Mouse (Mus musculus): ENCODE measurements around the gene Kif7. TPM values are rescaled to one million over a fixed set of nuclear protein-coding genes. Genes with fewer than 3 reads are reported as not detected.

Gene Kif7
- polyA plus RNA-seq, 1 experiment from 2014 or later: 4.1 TPM

DNA sequence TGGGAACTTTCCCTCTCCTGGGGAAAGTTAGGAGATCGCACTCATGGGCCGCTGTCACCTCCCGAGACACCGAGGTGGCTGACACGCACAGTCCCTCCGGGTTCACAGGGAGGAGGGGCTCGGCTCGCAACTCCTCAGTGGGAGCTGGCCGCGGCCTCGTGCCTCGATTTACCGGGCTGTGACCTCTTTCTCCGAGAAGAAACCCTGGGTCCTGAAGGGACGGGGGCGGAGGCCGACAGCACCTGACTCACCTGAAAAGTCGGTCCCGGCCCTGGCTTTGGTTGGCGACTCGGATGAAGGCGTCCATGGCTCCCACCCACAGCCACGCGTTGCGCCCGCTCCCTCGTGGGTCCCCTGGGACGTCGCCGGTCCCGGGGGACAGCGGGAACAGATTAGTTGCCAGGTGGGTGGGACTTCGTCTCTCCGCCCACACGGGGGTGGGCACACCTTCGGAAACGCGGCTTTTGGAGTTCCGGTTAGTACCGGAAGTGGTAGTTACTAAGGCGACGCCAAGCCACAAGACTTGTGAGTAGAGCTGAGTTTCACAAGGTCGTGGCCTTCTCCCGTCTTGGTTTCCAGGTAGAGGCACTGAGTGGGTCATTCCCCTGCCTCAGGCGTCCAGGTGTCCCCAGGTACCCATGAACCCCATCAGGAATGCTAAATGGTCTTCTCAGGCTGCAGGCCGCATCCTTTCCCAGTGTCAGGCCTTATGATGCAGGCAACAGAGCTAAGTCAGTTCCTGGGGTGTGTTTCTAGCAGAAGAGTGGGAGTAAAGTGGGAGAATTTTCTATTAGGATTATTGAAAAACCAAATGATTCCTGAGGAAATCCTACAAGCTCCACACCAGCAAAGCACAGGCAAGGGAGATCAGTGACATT, 27.4 kb upstream of the Kif7 start, which contains the start of the genes Pex11a and Wdr93:
Gene Pex11a (minus strand): TSS at position 473 of the 878 bp plus-strand sequence.
Gene Wdr93 (plus strand): TSS at position 505 of the 878 bp plus-strand sequence.
- peaks cover 4% of the 10 kb centered on the region; the same call in 1 of the 2 replicates for H3K36me3 ChIP-seq
- H3K27me3 ChIP-seq (replicated peaks): no peaks in the 10 kb centered on the region
- no peaks in the 10 kb centered on the region for H3K9me3 ChIP-seq (replicated peaks)
- H3K4me2 ChIP-seq: peak within 1 kb of the TSS; percentile 95
- H3K4me1 ChIP-seq (replicated peaks): 0 out of 2 replicates have a peak, but pooled peaks cover 3% of the 10 kb centered on the region
- WGBS: 3% methylated on average over 46 of the region's 46 CpGs
- H3K9ac ChIP-seq: peak within 1 kb of the TSS; percentile 78
- ATAC-seq (ENCODE audit: insufficient number of reproducible peaks, low FRiP score): peak; percentile 75; the same call in 1 of the 2 replicates
- H3K27ac ChIP-seq (ENCODE audit: poor library complexity, severe bottlenecking): no peak within 1 kb of the TSS
- peak within 1 kb of the TSS; percentile 78 for H3K4me3 ChIP-seq

- Histone ChIP-seq H3K4me2 (peak overlapping the region; percentile 95), H3K36me3 (peaks cover 8% of the 10 kb centered on the region; the same call in 1 of the 2 replicates), H3K9ac (peak overlapping the region; percentile 78), H3K27ac (ENCODE audit: poor library complexity, severe bottlenecking) (no peak overlapping the region), H3K27me3 (replicated peaks) (no peaks in the 10 kb centered on the region), H3K9me3 (replicated peaks) (no peaks in the 10 kb centered on the region), H3K4me3 (peak overlapping the region; percentile 78), H3K4me1 (replicated peaks) (0 out of 2 replicates have a peak, but pooled peaks cover 3% of the 10 kb centered on the region)
- ATAC-seq (ENCODE audit: insufficient number of reproducible peaks, low FRiP score): no peak
- 20% methylated on average over 11 of the region's 11 CpGs for WGBS
These were observed 26.7 kb upstream of the Kif7 start for GRCm38 (mm10) chr7:79742277-79742658.

- H3K4me2 ChIP-seq: no peak overlapping the region
- H3K36me3 ChIP-seq: peaks cover 12% of the 10 kb centered on the region; the same call in 1 of the 2 replicates
- 78% methylated on average over 4 of the region's 4 CpGs for WGBS
- H3K4me3 ChIP-seq: no peak overlapping the region
- H3K9ac ChIP-seq: no peak overlapping the region
- ATAC-seq (ENCODE audit: insufficient number of reproducible peaks, low FRiP score): no peak
- no peaks in the 10 kb centered on the region for H3K9me3 ChIP-seq (replicated peaks)
- no peak overlapping the region for H3K27ac ChIP-seq (ENCODE audit: poor library complexity, severe bottlenecking)
- 0 out of 2 replicates have a peak, but pooled peaks cover 3% of the 10 kb centered on the region for H3K4me1 ChIP-seq (replicated peaks)
- H3K27me3 ChIP-seq (replicated peaks): no peaks in the 10 kb centered on the region
These were observed 24.8 kb upstream of the Kif7 start for GRCm38 (mm10) chr7:79740279-79740678.

- Histone ChIP-seq H3K27ac (ENCODE audit: poor library complexity, severe bottlenecking) (no peak overlapping the region), H3K9ac (no peak overlapping the region), H3K36me3 (peaks cover 12% of the 10 kb centered on the region; the same call in 1 of the 2 replicates), H3K4me1 (replicated peaks) (0 out of 2 replicates have a peak, but pooled peaks cover 3% of the 10 kb centered on the region), H3K27me3 (replicated peaks) (no peaks in the 10 kb centered on the region), H3K4me3 (no peak overlapping the region), H3K9me3 (replicated peaks) (no peaks in the 10 kb centered on the region), H3K4me2 (no peak overlapping the region)
- WGBS: 91% methylated on average over 2 of the region's 2 CpGs
- no peak for ATAC-seq (ENCODE audit: insufficient number of reproducible peaks, low FRiP score)
These were observed 23.4 kb upstream of the Kif7 start for GRCm38 (mm10) chr7:79738913-79739312.

- H3K4me1 ChIP-seq (replicated peaks): no peaks in the 10 kb centered on the region
- peaks cover 11% of the 10 kb centered on the region for H3K27me3 ChIP-seq (replicated peaks)
- no peak overlapping the region for H3K4me2 ChIP-seq
- no peaks in the 10 kb centered on the region for H3K9me3 ChIP-seq (replicated peaks)
- WGBS: 85% methylated on average over 14 of the region's 14 CpGs
- no peak for ATAC-seq (ENCODE audit: insufficient number of reproducible peaks, low FRiP score)
- H3K36me3 ChIP-seq: peaks cover 12% of the 10 kb centered on the region; the same call in 1 of the 2 replicates
- no peak overlapping the region for H3K4me3 ChIP-seq
- no peak overlapping the region for H3K27ac ChIP-seq (ENCODE audit: poor library complexity, severe bottlenecking)
- H3K9ac ChIP-seq: no peak overlapping the region
These were observed 21.0 kb upstream of the Kif7 start for GRCm38 (mm10) chr7:79736511-79736910.

GRCm38 (mm10) chr7:79734563-79734962, 19.0 kb upstream of the Kif7 start:
- WGBS: 75% methylated on average over 8 of the region's 8 CpGs
- Histone ChIP-seq H3K9me3 (replicated peaks) (no peaks in the 10 kb centered on the region), H3K36me3 (peaks cover 11% of the 10 kb centered on the region; the same call in 1 of the 2 replicates), H3K27ac (ENCODE audit: poor library complexity, severe bottlenecking) (no peak overlapping the region), H3K4me3 (no peak overlapping the region), H3K4me1 (replicated peaks) (no peaks in the 10 kb centered on the region), H3K4me2 (no peak overlapping the region), H3K9ac (no peak overlapping the region), H3K27me3 (replicated peaks) (peaks cover 25% of the 10 kb centered on the region)
- no peak for ATAC-seq (ENCODE audit: insufficient number of reproducible peaks, low FRiP score)

DNA sequence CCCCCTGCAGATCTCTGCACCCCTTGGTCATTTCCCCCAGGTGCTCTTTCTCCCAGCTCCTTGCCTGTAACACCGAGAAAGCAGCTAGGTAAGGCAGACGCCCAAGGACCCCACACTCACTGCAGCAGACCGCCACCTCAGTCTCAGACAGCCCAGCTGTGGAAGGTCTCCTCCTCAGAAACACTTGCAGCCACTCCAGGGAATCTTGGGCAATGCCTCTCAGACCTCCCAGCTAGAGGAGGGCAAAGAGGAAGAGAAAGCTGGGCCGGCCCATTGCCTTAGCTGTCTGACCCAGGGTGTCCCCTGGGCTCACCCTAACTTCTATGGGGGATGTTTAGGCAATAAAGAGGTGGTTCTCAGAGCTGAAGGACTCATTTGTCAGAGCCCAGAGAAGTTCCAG, 17.1 kb upstream of the Kif7 start, which contains the start of gene Plin1:
Gene Plin1 (minus strand): TSS at position 282 of the 400 bp plus-strand sequence.
- WGBS: 60% methylated on average over 4 of the region's 4 CpGs
- Histone ChIP-seq H3K36me3 (peaks cover 6% of the 10 kb centered on the region; the same call in 1 of the 2 replicates), H3K4me2 (no peak within 1 kb of the TSS), H3K4me1 (replicated peaks) (no peaks in the 10 kb centered on the region), H3K9me3 (replicated peaks) (no peaks in the 10 kb centered on the region), H3K27me3 (replicated peaks) (peaks cover 32% of the 10 kb centered on the region), H3K9ac (no peak within 1 kb of the TSS), H3K27ac (ENCODE audit: poor library complexity, severe bottlenecking) (no peak within 1 kb of the TSS), H3K4me3 (no peak within 1 kb of the TSS)
- no peak for ATAC-seq (ENCODE audit: insufficient number of reproducible peaks, low FRiP score)

DNA sequence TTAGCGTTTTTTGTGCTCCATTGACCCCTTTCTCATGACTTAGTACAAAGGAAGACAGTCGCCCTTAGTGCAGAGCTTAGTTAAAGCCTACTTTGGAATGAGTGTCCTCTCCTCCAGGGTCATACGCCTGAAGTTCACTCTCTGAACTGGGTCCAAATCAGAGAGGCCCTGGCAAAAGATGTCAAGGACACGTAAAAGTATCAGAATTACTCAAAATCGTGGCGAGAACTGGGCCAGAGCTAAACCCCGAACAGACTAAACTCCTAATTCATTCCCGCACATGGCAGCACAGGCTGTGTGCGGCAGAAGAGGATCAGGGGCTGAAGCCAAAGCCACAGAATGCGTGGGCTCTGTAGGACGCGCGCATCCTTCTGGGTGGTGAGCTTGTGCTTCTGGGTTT, 15.9 kb upstream of the Kif7 start:
- Histone ChIP-seq H3K27me3 (replicated peaks) (peaks cover 32% of the 10 kb centered on the region), H3K9ac (no peak overlapping the region), H3K36me3 (peaks cover under 1% of the 10 kb centered on the region; the same call in 1 of the 2 replicates), H3K4me2 (no peak overlapping the region), H3K9me3 (replicated peaks) (no peaks in the 10 kb centered on the region), H3K27ac (ENCODE audit: poor library complexity, severe bottlenecking) (no peak overlapping the region), H3K4me3 (no peak overlapping the region), H3K4me1 (replicated peaks) (no peaks in the 10 kb centered on the region)
- ATAC-seq (ENCODE audit: insufficient number of reproducible peaks, low FRiP score): no peak
- 74% methylated on average over 13 of the region's 13 CpGs for WGBS

DNA sequence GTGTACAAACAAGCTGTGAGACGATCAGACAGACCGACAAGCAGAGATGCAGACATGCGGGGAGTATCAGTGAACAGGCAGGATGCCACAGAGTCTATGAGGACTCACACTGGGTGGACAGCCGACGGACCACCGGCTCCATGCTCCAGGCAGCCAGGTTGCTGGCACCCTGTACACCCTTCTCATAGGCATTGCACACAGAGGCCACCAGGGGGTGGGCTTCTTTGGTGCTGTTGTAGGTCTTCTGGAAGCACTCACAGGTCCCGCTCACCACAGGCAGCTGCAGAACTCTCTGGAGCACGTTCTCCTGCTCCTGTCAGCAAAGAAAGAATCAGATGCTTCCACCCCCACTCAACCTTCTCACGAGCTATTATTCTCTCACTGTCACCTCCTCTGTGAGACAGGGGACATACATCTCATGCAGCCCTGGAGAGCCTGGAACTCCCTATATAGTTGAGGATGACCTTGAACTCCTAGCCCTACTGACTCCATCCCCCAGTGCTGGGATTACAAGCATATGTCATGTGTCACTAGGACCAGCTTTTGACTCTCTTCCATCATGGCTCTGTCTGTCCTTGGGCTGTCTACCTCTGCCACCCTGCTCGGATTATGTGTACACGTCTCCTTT, 14.3 kb upstream of the Kif7 start:
- H3K9me3 ChIP-seq (replicated peaks): no peaks in the 10 kb centered on the region
- H3K4me1 ChIP-seq (replicated peaks): no peaks in the 10 kb centered on the region
- peaks cover 38% of the 10 kb centered on the region for H3K27me3 ChIP-seq (replicated peaks)
- no peak overlapping the region for H3K9ac ChIP-seq
- no peak overlapping the region for H3K4me3 ChIP-seq
- no peak overlapping the region for H3K4me2 ChIP-seq
- H3K36me3 ChIP-seq: no peaks in the 10 kb centered on the region
- no peak for ATAC-seq (ENCODE audit: insufficient number of reproducible peaks, low FRiP score)
- H3K27ac ChIP-seq (ENCODE audit: poor library complexity, severe bottlenecking): no peak overlapping the region
- WGBS: 56% methylated on average over 11 of the region's 11 CpGs

DNA sequence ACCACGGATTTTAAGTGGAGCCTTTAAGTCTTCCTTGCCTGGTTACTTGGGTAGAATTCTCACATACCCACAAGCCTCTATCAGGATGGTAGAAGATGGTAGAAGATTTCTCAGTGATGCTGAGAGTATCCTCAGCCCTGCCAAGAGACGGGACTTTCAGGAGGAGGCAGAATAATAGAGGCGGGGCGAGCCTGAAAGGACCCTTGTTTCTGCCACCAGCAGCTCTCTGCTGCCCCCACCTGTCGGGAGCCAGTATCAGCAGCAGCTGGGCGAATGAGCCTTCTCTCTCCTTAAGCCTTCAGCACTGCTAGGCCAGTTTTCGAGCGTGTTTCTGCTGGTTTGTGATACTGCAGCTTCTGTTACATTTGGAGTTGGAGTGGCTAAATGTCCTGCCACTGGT, 13.6 kb upstream of the Kif7 start:
- H3K36me3 ChIP-seq: no peaks in the 10 kb centered on the region
- no peak overlapping the region for H3K4me2 ChIP-seq
- WGBS: 8% methylated on average over 8 of the region's 8 CpGs
- H3K9ac ChIP-seq: no peak overlapping the region
- H3K27me3 ChIP-seq (replicated peaks): peaks cover 38% of the 10 kb centered on the region
- ATAC-seq (ENCODE audit: insufficient number of reproducible peaks, low FRiP score): no peak
- no peaks in the 10 kb centered on the region for H3K4me1 ChIP-seq (replicated peaks)
- no peak overlapping the region for H3K27ac ChIP-seq (ENCODE audit: poor library complexity, severe bottlenecking)
- no peak overlapping the region for H3K4me3 ChIP-seq
- H3K9me3 ChIP-seq (replicated peaks): no peaks in the 10 kb centered on the region

- Histone ChIP-seq H3K4me3 (no peak overlapping the region), H3K9me3 (replicated peaks) (no peaks in the 10 kb centered on the region), H3K36me3 (no peaks in the 10 kb centered on the region), H3K27ac (ENCODE audit: poor library complexity, severe bottlenecking) (no peak overlapping the region), H3K4me1 (replicated peaks) (no peaks in the 10 kb centered on the region), H3K9ac (no peak overlapping the region), H3K27me3 (replicated peaks) (peaks cover 45% of the 10 kb centered on the region), H3K4me2 (no peak overlapping the region)
- 26% methylated on average over 6 of the region's 6 CpGs for WGBS
- ATAC-seq (ENCODE audit: insufficient number of reproducible peaks, low FRiP score): no peak
These were observed 12.7 kb upstream of the Kif7 start for GRCm38 (mm10) chr7:79728219-79728618.

All from heart, embryonic 12.5 days (tissue).